Mouse (Mus musculus) myocyte (in vitro differentiated cells): ENCODE results near the gene Zfp644.

Source experiments
- CEBPB ChIP-seq: IDR thresholded peaks from 2 replicates; pipeline ENCODE4 v1.6.1; 2011; ENCODE audit warnings: mild to moderate bottlenecking, moderate library complexity; ENCODE audit not compliant: poor library complexity, insufficient read depth, severe bottlenecking
- MYOD1 ChIP-seq, 3 experiments: IDR thresholded peaks; one replicate each; pipeline ENCODE4 v1.6.1; 2011; ENCODE audit warnings: control low read depth in 2 of 3, low read depth in 2 of 3, mild to moderate bottlenecking in 2 of 3, moderate library complexity in 1 of 3; ENCODE audit not compliant: insufficient read length in 2 of 3, control insufficient read depth in 1 of 3
- POLR2A ChIP-seq: IDR thresholded peaks from one replicate; pipeline ENCODE4 v1.6.1; 2011; ENCODE audit warnings: low read depth, mild to moderate bottlenecking, control low read depth, moderate library complexity; ENCODE audit not compliant: insufficient read length
- TCF12 ChIP-seq: IDR thresholded peaks from one replicate; pipeline ENCODE4 v1.6.1; 2011; ENCODE audit warnings: mild to moderate bottlenecking, control low read depth; ENCODE audit not compliant: poor library complexity, insufficient read depth, severe bottlenecking
- TCF3 ChIP-seq: IDR thresholded peaks from one replicate; pipeline ENCODE4 v1.6.1; 2011; ENCODE audit warnings: low read depth, control low read depth; ENCODE audit not compliant: insufficient read length

- TF ChIP-seq TCF3 (no peak), MYOD1 (IDR thresholded peaks at IDR 0.05; ENCODE audit: control insufficient read depth in 1 of 3, insufficient read length in 2 of 3, low read depth in 2 of 3) (no peak), CEBPB (no peak), TCF12 (no peak), POLR2A (no peak)
Observed at GRCm38 (mm10) chr5:106643434-106643833, 53.7 kb downstream of the Zfp644 start.
